Mouse (Mus musculus): ENCODE measurements around the gene Slc9b1. TPM values are rescaled to one million over a fixed set of nuclear protein-coding genes. Genes with fewer than 3 reads are reported as not detected.

Gene Slc9b1
- polyA plus RNA-seq, 1 experiment from 2014 or later = 0.45 TPM

DNA sequence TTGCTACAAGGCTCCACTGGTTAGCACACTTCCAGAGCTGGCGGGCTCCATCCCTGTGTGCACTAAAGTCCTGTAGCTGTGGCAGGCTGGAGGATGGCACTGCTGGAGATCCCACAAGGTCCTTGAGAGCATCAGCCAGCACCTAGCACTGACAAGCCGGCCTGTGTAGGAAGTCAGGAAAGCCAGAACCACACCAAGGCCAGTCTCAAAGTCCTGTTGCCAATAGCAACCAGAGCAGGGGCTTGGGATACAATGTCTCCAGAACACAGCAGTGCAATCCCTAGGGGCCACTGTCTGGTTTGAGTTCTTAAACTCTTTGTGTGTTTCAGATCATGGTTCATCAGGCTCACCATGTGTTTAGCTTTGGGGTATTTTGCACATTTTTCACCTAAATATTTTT is 33.0 kb upstream of the Slc9b1 start:
- DNase-seq (ENCODE audit: low spot score) = peak; percentile 38

DNA sequence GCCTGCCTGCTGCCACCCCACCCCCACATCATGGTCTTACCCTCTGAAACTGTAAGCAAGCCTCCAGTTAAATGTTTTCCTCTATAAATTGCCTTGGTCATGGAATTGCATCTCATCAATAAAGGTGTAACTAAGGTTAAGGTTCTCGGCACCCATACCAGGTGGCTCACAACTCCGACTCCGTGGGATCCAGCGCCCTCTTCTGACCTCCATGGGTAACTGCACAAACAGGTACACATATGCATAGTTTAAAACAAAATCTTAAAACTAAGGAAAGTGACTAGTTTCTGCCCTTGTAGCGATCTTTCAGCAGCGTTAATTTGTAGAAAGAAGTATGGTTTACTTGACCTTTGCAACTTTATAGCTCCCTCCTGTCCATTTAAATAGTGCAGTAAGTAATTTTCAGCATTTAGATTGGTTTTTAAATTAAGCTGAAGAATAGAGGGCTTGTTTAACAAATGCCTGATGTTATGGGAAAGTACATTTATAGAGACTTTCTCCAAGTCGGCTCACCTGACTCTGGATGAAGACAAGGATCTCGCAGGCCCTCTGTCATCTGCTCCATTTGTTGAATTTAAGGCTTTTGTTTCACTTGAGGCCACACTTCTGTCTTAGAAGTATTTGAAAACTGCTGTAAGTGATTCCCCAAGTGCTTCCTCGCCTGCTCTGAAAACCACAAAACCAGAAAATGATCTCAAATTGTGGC is 32.0 kb upstream of the Slc9b1 start:
- Histone ChIP-seq H3K9me3 (ENCODE audit: control insufficient read depth, low read length) (no peaks in the 10 kb centered on the region), H3K4me1 (replicated peaks; ENCODE audit: control insufficient read depth, insufficient read depth, low read length) (no peaks in the 10 kb centered on the region), H3K36me3 (ENCODE audit: control insufficient read depth, insufficient read depth, low read length) (no peaks in the 10 kb centered on the region), H3K4me2 (ENCODE audit: low read length) (no peak overlapping the region), H3K4me3 (ENCODE audit: low read depth, low read length) (no peak overlapping the region), H3K9ac (ENCODE audit: low read length) (no peak overlapping the region), H3K27ac (ENCODE audit: low read depth) (no peak overlapping the region), H3K27me3 (replicated peaks; ENCODE audit: control insufficient read depth, insufficient read depth, low read length) (no peaks in the 10 kb centered on the region)
- DNase-seq (ENCODE audit: low spot score) = peak; percentile 38
- WGBS = 88% methylated on average over 9 of the region's 9 CpGs
- no peak for ATAC-seq (replicated peaks; ENCODE audit: low FRiP score, low TSS enrichment, low read depth)

More for the DNA sequence above, 33.0 kb upstream of the Slc9b1 start:
- no peak overlapping the region for H3K9ac ChIP-seq (ENCODE audit: low read length)
- H3K27me3 ChIP-seq (replicated peaks; ENCODE audit: control insufficient read depth, insufficient read depth, low read length) = no peaks in the 10 kb centered on the region
- H3K4me1 ChIP-seq (replicated peaks; ENCODE audit: control insufficient read depth, insufficient read depth, low read length) = no peaks in the 10 kb centered on the region
- no peaks in the 10 kb centered on the region for H3K36me3 ChIP-seq (ENCODE audit: control insufficient read depth, insufficient read depth, low read length)
- ATAC-seq (replicated peaks; ENCODE audit: low FRiP score, low TSS enrichment, low read depth) = no peak
- no peak overlapping the region for H3K4me3 ChIP-seq (ENCODE audit: low read depth, low read length)
- WGBS = 49% methylated on average over 2 of the region's 2 CpGs
- no peaks in the 10 kb centered on the region for H3K9me3 ChIP-seq (ENCODE audit: control insufficient read depth, low read length)
- H3K27ac ChIP-seq (ENCODE audit: low read depth) = no peak overlapping the region
- H3K4me2 ChIP-seq (ENCODE audit: low read length) = no peak overlapping the region

DNA sequence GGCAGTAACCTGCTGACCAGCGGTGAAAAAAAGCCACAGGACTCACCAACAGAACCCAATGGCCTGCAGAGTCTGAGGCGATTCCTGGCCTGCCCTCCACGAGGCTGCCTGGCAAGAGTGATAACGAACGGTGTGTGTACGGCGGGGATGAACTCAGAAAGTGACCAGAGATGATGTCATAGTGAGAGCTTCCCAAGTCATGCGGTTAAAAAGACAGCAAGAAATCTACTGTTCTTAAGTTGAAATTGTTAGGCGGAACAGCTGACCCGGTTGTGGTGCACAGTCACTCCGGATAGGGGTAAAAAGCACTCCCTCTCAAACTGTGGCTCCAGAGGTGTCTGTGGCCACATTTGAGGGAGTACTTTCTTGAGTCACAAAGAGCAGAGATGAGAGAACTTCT is 29.5 kb upstream of the Slc9b1 start:
- H3K4me2 ChIP-seq (ENCODE audit: low read length) = no peak overlapping the region
- ATAC-seq (replicated peaks; ENCODE audit: low FRiP score, low TSS enrichment, low read depth) (no peak), DNase-seq (ENCODE audit: low spot score) (peak; percentile 16)
- H3K4me3 ChIP-seq (ENCODE audit: low read depth, low read length) = no peak overlapping the region
- H3K36me3 ChIP-seq (ENCODE audit: control insufficient read depth, insufficient read depth, low read length) = no peaks in the 10 kb centered on the region
- H3K27me3 ChIP-seq (replicated peaks; ENCODE audit: control insufficient read depth, insufficient read depth, low read length) = no peaks in the 10 kb centered on the region
- H3K4me1 ChIP-seq (replicated peaks; ENCODE audit: control insufficient read depth, insufficient read depth, low read length) = no peaks in the 10 kb centered on the region
- H3K27ac ChIP-seq (ENCODE audit: low read depth) = no peak overlapping the region
- WGBS = 77% methylated on average over 11 of the region's 11 CpGs
- H3K9me3 ChIP-seq (ENCODE audit: control insufficient read depth, low read length) = no peaks in the 10 kb centered on the region
- no peak overlapping the region for H3K9ac ChIP-seq (ENCODE audit: low read length)

DNA sequence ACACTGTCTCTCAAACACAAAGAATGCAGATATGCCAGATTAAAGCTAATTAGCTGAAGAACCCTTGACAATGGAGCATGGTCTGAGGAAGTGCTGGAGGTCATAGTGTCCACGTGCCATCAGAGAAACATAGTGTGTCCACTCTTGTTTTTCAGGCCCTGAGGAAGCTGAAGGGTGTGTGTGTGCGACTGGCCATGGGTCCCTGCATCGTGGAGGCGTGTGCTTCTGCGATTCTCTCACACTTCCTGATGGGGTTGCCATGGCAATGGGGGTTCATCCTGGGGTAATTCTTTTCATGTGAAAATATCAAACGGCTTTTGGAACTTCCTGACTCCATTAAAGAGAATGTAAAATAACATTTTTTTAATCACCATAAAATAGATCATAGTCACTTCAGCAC is 23.5 kb upstream of the Slc9b1 start:
- H3K36me3 ChIP-seq (ENCODE audit: control insufficient read depth, insufficient read depth, low read length) = no peaks in the 10 kb centered on the region
- no peaks in the 10 kb centered on the region for H3K4me1 ChIP-seq (replicated peaks; ENCODE audit: control insufficient read depth, insufficient read depth, low read length)
- WGBS = 60% methylated on average over 6 of the region's 6 CpGs
- no peak overlapping the region for H3K9ac ChIP-seq (ENCODE audit: low read length)
- no peak overlapping the region for H3K27ac ChIP-seq (ENCODE audit: low read depth)
- DNase-seq (ENCODE audit: low spot score) (no peak), ATAC-seq (replicated peaks; ENCODE audit: low FRiP score, low TSS enrichment, low read depth) (no peak)
- no peaks in the 10 kb centered on the region for H3K27me3 ChIP-seq (replicated peaks; ENCODE audit: control insufficient read depth, insufficient read depth, low read length)
- no peak overlapping the region for H3K4me3 ChIP-seq (ENCODE audit: low read depth, low read length)
- H3K9me3 ChIP-seq (ENCODE audit: control insufficient read depth, low read length) = no peaks in the 10 kb centered on the region
- no peak overlapping the region for H3K4me2 ChIP-seq (ENCODE audit: low read length)

DNA sequence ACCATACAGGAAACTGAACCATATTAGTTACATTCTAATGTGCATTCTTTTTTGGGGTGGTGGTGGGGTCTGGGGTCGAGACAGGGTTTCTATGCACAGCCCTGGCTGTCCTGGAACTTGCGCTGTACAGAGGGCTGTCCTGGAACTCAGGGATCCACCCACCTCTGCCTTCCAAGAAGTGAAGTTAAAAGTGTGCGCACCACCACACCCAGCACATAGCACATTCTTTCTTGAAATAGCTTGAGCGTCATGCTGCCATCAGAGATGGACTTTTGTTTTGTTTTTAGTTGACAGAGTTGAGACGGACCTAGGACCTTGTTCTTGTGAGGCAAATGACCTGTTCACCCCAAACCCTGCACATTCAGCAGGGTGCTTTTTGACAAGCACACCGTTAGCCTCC is 20.7 kb upstream of the Slc9b1 start:
- 57% methylated on average over 6 of the region's 6 CpGs for WGBS
- Histone ChIP-seq H3K4me3 (ENCODE audit: low read depth, low read length) (no peak overlapping the region), H3K9ac (ENCODE audit: low read length) (no peak overlapping the region), H3K4me2 (ENCODE audit: low read length) (no peak overlapping the region), H3K9me3 (ENCODE audit: control insufficient read depth, low read length) (no peaks in the 10 kb centered on the region), H3K27ac (ENCODE audit: low read depth) (no peak overlapping the region), H3K36me3 (ENCODE audit: control insufficient read depth, insufficient read depth, low read length) (no peaks in the 10 kb centered on the region), H3K4me1 (replicated peaks; ENCODE audit: control insufficient read depth, insufficient read depth, low read length) (no peaks in the 10 kb centered on the region), H3K27me3 (replicated peaks; ENCODE audit: control insufficient read depth, insufficient read depth, low read length) (no peaks in the 10 kb centered on the region)
- DNase-seq (ENCODE audit: low spot score) (no peak), ATAC-seq (replicated peaks; ENCODE audit: low FRiP score, low TSS enrichment, low read depth) (no peak)

DNA sequence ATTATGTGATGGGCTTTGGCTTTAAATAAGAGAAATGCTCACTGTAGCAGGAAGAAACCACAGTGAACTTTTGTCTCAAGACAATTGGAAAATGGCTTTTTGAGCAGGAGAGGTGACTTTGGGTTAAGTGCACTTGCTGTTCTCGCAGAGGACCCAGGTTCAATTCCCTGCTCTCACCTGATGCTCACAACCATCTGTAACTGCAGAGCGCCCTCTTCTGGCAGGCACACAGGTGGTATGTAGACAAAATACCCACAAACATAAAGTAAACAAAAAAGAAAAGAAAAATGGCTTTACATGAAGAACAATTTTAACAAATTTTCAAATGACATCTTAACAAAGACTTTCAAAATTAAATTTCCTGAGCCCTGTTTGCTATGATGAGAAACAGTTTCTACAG is 20.2 kb upstream of the Slc9b1 start:
- Histone ChIP-seq H3K36me3 (ENCODE audit: control insufficient read depth, insufficient read depth, low read length) (no peaks in the 10 kb centered on the region), H3K4me1 (replicated peaks; ENCODE audit: control insufficient read depth, insufficient read depth, low read length) (no peaks in the 10 kb centered on the region), H3K27ac (ENCODE audit: low read depth) (no peak overlapping the region), H3K4me3 (ENCODE audit: low read depth, low read length) (no peak overlapping the region), H3K9me3 (ENCODE audit: control insufficient read depth, low read length) (no peaks in the 10 kb centered on the region), H3K27me3 (replicated peaks; ENCODE audit: control insufficient read depth, insufficient read depth, low read length) (no peaks in the 10 kb centered on the region), H3K4me2 (ENCODE audit: low read length) (no peak overlapping the region), H3K9ac (ENCODE audit: low read length) (no peak overlapping the region)
- 55% methylated on average over 2 of the region's 2 CpGs for WGBS
- DNase-seq (ENCODE audit: low spot score) (no peak), ATAC-seq (replicated peaks; ENCODE audit: low FRiP score, low TSS enrichment, low read depth) (no peak)

DNA sequence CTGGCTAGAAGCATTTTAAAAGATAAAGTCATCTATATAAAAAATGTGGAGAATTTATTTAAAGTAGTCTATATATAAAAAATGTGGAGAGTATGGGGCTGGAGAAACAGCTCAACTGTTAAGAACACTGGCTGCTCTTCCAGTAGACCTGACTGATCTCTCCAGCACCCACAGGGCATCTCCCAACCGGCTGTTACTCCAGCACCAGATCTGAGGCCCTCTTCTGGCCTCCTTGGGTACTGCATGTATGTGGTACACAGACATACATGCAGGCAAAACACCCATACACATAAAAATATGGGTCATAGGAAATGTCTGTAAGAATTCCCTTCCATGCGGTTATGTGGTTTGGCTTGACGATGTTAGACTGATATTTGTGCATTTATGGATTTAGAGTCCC is 19.3 kb upstream of the Slc9b1 start:
- WGBS = 42% methylated on average over 3 of the region's 3 CpGs
- H3K4me1 ChIP-seq (replicated peaks; ENCODE audit: control insufficient read depth, insufficient read depth, low read length) = no peaks in the 10 kb centered on the region
- peak; percentile 61 for DNase-seq (ENCODE audit: low spot score)
- no peak overlapping the region for H3K27ac ChIP-seq (ENCODE audit: low read depth)
- H3K36me3 ChIP-seq (ENCODE audit: control insufficient read depth, insufficient read depth, low read length) = no peaks in the 10 kb centered on the region
- H3K4me2 ChIP-seq (ENCODE audit: low read length) = no peak overlapping the region
- H3K9ac ChIP-seq (ENCODE audit: low read length) = no peak overlapping the region
- no peak overlapping the region for H3K4me3 ChIP-seq (ENCODE audit: low read depth, low read length)
- H3K27me3 ChIP-seq (replicated peaks; ENCODE audit: control insufficient read depth, insufficient read depth, low read length) = no peaks in the 10 kb centered on the region
- ATAC-seq (replicated peaks; ENCODE audit: low FRiP score, low TSS enrichment, low read depth) = no peak
- H3K9me3 ChIP-seq (ENCODE audit: control insufficient read depth, low read length) = no peaks in the 10 kb centered on the region

DNA sequence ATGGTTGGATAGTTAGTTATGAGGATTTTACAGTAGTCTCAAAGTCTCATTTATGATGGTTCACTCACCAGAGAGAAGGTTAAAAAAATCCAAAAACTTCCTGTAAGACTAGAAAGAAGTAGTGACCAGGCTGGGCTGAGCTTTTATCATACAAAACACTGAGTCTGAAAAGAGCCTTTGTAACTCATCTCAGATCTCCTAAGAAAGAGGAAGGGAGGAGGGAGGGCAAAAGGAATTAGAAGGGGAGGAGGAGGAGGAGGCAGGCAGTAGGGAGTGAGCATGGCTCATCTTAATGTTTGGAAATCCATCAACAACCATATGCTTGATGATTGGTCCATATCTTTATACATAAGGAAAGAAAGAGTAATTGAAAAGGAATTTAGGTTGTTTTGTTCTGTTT is 15.1 kb upstream of the Slc9b1 start:
- no peaks in the 10 kb centered on the region for H3K4me1 ChIP-seq (replicated peaks; ENCODE audit: control insufficient read depth, insufficient read depth, low read length)
- no peak for DNase-seq (ENCODE audit: low spot score)
- no peak overlapping the region for H3K4me2 ChIP-seq (ENCODE audit: low read length)

DNA sequence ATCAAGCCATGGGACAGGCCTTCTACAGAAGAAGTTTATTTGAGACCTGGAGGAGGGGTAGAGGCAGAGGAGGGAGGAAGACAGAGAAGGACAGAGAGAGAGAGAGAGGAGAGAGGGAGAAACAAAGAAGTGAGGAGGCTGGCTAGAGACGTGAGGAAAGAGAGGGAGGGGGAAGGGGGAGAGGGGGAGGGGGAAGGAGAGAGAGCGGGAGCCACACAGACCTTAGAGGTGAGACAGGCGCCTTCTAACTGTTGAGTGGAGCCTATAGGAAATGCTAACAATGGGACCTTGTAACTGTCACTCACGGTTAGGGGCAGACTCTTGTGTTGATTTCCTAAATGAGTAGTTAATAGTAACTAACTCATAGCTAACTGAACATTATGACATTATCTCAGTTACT is 14.1 kb upstream of the Slc9b1 start:
- Histone ChIP-seq H3K4me3 (ENCODE audit: low read depth, low read length) (no peak overlapping the region), H3K27me3 (replicated peaks; ENCODE audit: control insufficient read depth, insufficient read depth, low read length) (no peaks in the 10 kb centered on the region), H3K9me3 (ENCODE audit: control insufficient read depth, low read length) (no peaks in the 10 kb centered on the region), H3K27ac (ENCODE audit: low read depth) (no peak overlapping the region), H3K4me1 (replicated peaks; ENCODE audit: control insufficient read depth, insufficient read depth, low read length) (no peaks in the 10 kb centered on the region), H3K36me3 (ENCODE audit: control insufficient read depth, insufficient read depth, low read length) (no peaks in the 10 kb centered on the region), H3K9ac (ENCODE audit: low read length) (no peak overlapping the region), H3K4me2 (ENCODE audit: low read length) (no peak overlapping the region)
- no peak for ATAC-seq (replicated peaks; ENCODE audit: low FRiP score, low TSS enrichment, low read depth)
- WGBS = 45% methylated on average over 4 of the region's 4 CpGs
- DNase-seq (ENCODE audit: low spot score) = no peak

More for the DNA sequence above, 15.1 kb upstream of the Slc9b1 start:
- Histone ChIP-seq H3K9ac (ENCODE audit: low read length) (no peak overlapping the region), H3K9me3 (ENCODE audit: control insufficient read depth, low read length) (no peaks in the 10 kb centered on the region), H3K4me3 (ENCODE audit: low read depth, low read length) (no peak overlapping the region), H3K27me3 (replicated peaks; ENCODE audit: control insufficient read depth, insufficient read depth, low read length) (no peaks in the 10 kb centered on the region), H3K27ac (ENCODE audit: low read depth) (no peak overlapping the region), H3K36me3 (ENCODE audit: control insufficient read depth, insufficient read depth, low read length) (no peaks in the 10 kb centered on the region)
- no peak for ATAC-seq (replicated peaks; ENCODE audit: low FRiP score, low TSS enrichment, low read depth)

All from intestine, embryonic 14.5 days (tissue).